Mouse (Mus musculus): Measurements from ENCODE around the gene Ndufa7. TPM values are rescaled to one million over a fixed set of nuclear protein-coding genes. Genes with fewer than 3 reads are reported as not detected.
"Not testable (repeated sequence)": the region's sequence is repeated elsewhere in the genome, so short reads cannot be mapped to it uniquely, and the experiment has no call there.

The Ndufa7 gene
- polyA plus RNA-seq, 1 experiment from 2014 or later = 517 TPM

GRCm38 (mm10) chr17:33828892-33829291, 4.5 kb downstream of the Ndufa7 start:
- WGBS = 20% methylated on average over 2 of the region's 2 CpGs
- Histone ChIP-seq H3K27ac (peak overlapping the region; percentile 62), H3K9ac (no peak overlapping the region), H3K4me2 (peak overlapping the region; percentile 31; the same call in 1 of the 2 replicates), H3K4me3 (no peak overlapping the region), H3K27me3 (no peaks in the 10 kb centered on the region), H3K36me3 (peaks cover 37% of the 10 kb centered on the region), H3K9me3 (replicated peaks) (no peaks in the 10 kb centered on the region), H3K4me1 (replicated peaks) (peaks cover 39% of the 10 kb centered on the region)
- peak; percentile 61 for ATAC-seq (replicated peaks; ENCODE audit: insufficient number of reproducible peaks, insufficient read depth, low FRiP score, low read depth)

GRCm38 (mm10) chr17:33829561-33829960, 5.2 kb downstream of the Ndufa7 start:
- peaks cover 44% of the 10 kb centered on the region for H3K36me3 ChIP-seq
- no peak overlapping the region for H3K4me3 ChIP-seq
- H3K4me2 ChIP-seq = peak overlapping the region; percentile 31; the same call in 1 of the 2 replicates
- peak overlapping the region; percentile 62 for H3K27ac ChIP-seq
- H3K9me3 ChIP-seq (replicated peaks) = no peaks in the 10 kb centered on the region
- H3K4me1 ChIP-seq (replicated peaks) = peaks cover 39% of the 10 kb centered on the region
- 85% methylated on average over 10 of the region's 10 CpGs for WGBS
- no peaks in the 10 kb centered on the region for H3K27me3 ChIP-seq
- H3K9ac ChIP-seq = no peak overlapping the region
- no peak for ATAC-seq (replicated peaks; ENCODE audit: insufficient number of reproducible peaks, insufficient read depth, low FRiP score, low read depth)

GRCm38 (mm10) chr17:33842966-33843795, 18.8 kb downstream of the Ndufa7 start, which contains the start of gene Cd320:
Gene Cd320, plus strand, starts transcription at chr17:33843091.
- under 1% methylated on average over 45 of the region's 45 CpGs for WGBS
- Histone ChIP-seq H3K9me3 (replicated peaks) (no peaks in the 10 kb centered on the region), H3K4me1 (replicated peaks) (peaks cover 11% of the 10 kb centered on the region), H3K4me3 (peak within 1 kb of the TSS; percentile 85), H3K27ac (peak within 1 kb of the TSS; percentile 55; the same call in 1 of the 2 replicates), H3K36me3 (peaks cover 11% of the 10 kb centered on the region; the same call in 1 of the 2 replicates), H3K9ac (peak within 1 kb of the TSS; percentile 73), H3K27me3 (no peaks in the 10 kb centered on the region), H3K4me2 (peak within 1 kb of the TSS; percentile 77)
- ATAC-seq (replicated peaks; ENCODE audit: insufficient number of reproducible peaks, insufficient read depth, low FRiP score, low read depth) = peak; percentile 88

DNA sequence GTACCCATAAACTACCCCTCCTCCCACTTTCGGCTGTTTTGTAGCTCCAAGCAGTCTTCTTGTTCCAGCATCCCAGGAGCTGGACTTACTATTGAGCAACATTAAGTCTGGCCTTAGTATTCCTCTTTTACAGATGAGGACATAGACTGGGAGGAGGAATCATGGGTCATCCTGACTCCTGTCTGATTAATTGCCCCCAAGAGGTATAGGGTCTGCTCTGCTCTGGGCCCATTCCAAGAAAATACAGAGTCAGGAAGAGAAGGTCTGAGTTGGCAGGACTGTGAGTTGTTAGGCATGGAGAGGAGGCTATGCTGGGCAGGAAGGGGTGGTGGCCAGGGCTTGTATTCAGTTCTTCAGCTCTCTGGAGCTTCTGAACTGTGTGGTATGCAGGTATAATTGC, 19.8 kb downstream of the Ndufa7 start:
- H3K9ac ChIP-seq = no peak overlapping the region
- ATAC-seq (replicated peaks; ENCODE audit: insufficient number of reproducible peaks, insufficient read depth, low FRiP score, low read depth) = no peak
- peak overlapping the region; percentile 77 for H3K4me2 ChIP-seq
- no peaks in the 10 kb centered on the region for H3K27me3 ChIP-seq
- peaks cover 11% of the 10 kb centered on the region for H3K4me1 ChIP-seq (replicated peaks)
- H3K4me3 ChIP-seq = peak overlapping the region; percentile 85
- no peaks in the 10 kb centered on the region for H3K9me3 ChIP-seq (replicated peaks)
- H3K27ac ChIP-seq = no peak overlapping the region
- 77% methylated on average over 1 of the region's 1 CpGs for WGBS
- H3K36me3 ChIP-seq = 0 out of 2 replicates have a peak, but pooled peaks cover under 1% of the 10 kb centered on the region

- Histone ChIP-seq H3K4me3 (no peak overlapping the region), H3K4me2 (no peak overlapping the region), H3K27ac (no peak overlapping the region), H3K36me3 (no peaks in the 10 kb centered on the region), H3K27me3 (no peaks in the 10 kb centered on the region), H3K4me1 (replicated peaks) (peaks cover 7% of the 10 kb centered on the region), H3K9ac (no peak overlapping the region), H3K9me3 (replicated peaks) (no peaks in the 10 kb centered on the region)
- ATAC-seq (replicated peaks; ENCODE audit: insufficient number of reproducible peaks, insufficient read depth, low FRiP score, low read depth) = no peak
- 65% methylated on average over 8 of the region's 8 CpGs for WGBS
Observed at GRCm38 (mm10) chr17:33848139-33848538, 23.8 kb downstream of the Ndufa7 start.

GRCm38 (mm10) chr17:33851331-33851730, 27.0 kb downstream of the Ndufa7 start:
- no peaks in the 10 kb centered on the region for H3K36me3 ChIP-seq
- H3K9me3 ChIP-seq (replicated peaks) = no peaks in the 10 kb centered on the region
- no peaks in the 10 kb centered on the region for H3K4me1 ChIP-seq (replicated peaks)
- no peak overlapping the region for H3K4me2 ChIP-seq
- WGBS = 42% methylated on average over 1 of the region's 1 CpGs
- no peak overlapping the region for H3K4me3 ChIP-seq
- H3K27me3 ChIP-seq = no peaks in the 10 kb centered on the region
- H3K9ac ChIP-seq = no peak overlapping the region
- no peak overlapping the region for H3K27ac ChIP-seq
- ATAC-seq (replicated peaks; ENCODE audit: insufficient number of reproducible peaks, insufficient read depth, low FRiP score, low read depth) = no peak

DNA sequence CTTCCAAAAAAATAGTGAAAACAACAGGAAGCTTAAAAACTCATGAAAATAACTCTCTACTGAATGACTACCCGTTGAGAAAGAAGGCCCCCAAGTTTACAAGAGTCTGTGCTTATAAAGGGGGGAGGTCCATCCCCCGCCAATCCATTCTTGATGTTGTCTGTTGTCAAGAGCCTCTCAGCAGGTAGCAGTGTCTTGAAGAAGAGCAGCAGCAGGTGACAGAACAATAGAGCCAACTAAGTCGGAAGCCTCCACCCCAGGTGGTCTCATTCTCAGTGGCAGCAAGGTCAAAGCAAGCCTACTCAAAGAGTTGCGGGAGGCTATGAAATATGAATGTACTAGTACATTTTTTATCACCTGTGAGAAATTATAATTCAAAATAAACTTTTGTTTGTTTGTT, 33.4 kb downstream of the Ndufa7 start:
- H3K9ac ChIP-seq = no peak overlapping the region
- H3K27me3 ChIP-seq = no peaks in the 10 kb centered on the region
- WGBS = 76% methylated on average over 4 of the region's 4 CpGs
- no peaks in the 10 kb centered on the region for H3K36me3 ChIP-seq
- no peak overlapping the region for H3K4me3 ChIP-seq
- no peak overlapping the region for H3K4me2 ChIP-seq
- no peaks in the 10 kb centered on the region for H3K4me1 ChIP-seq (replicated peaks)
- ATAC-seq (replicated peaks; ENCODE audit: insufficient number of reproducible peaks, insufficient read depth, low FRiP score, low read depth) = no peak
- H3K27ac ChIP-seq = no peak overlapping the region
- H3K9me3 ChIP-seq (replicated peaks) = no peaks in the 10 kb centered on the region; the same call in 1 of the 2 replicates

GRCm38 (mm10) chr17:33865330-33866030, 41.1 kb downstream of the Ndufa7 start:
- Histone ChIP-seq H3K4me2 (no peak overlapping the region), H3K4me3 (no peak overlapping the region), H3K27me3 (no peaks in the 10 kb centered on the region), H3K9ac (no peak overlapping the region), H3K27ac (no peak overlapping the region), H3K4me1 (replicated peaks) (peaks cover 4% of the 10 kb centered on the region; the same call in 1 of the 2 replicates), H3K36me3 (no peaks in the 10 kb centered on the region), H3K9me3 (replicated peaks) (no peaks in the 10 kb centered on the region)
- 0 out of 2 replicates have a peak, but pooled peaks have one; percentile 22 for ATAC-seq (replicated peaks; ENCODE audit: insufficient number of reproducible peaks, insufficient read depth, low FRiP score, low read depth)
- 27% methylated on average over 9 of the region's 9 CpGs for WGBS

DNA sequence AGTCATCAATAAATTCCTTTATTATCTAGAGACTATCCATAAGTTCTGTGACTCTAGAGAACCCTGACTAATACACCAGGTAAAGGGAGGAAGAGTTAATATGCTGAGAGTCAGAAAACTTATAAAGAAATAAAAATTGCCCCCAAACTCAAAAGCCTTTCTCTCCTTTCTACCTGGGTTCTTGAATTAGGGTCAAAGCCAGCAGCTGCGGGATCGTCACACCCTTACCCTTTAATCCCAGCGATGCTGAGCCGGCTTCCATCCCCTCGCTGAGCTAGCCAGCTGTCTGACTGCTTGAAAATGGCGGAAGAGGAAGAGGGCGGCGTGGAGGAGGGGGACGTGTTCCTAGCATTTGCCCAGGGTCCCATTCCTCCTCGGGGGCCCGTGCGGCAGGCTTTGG, 49.2 kb downstream of the Ndufa7 start, which contains the start of gene Gm7029:
Gene Gm7029, plus strand, starts transcription at position 301 of the 400 bp plus-strand sequence.
- H3K9me3 ChIP-seq (replicated peaks); ATAC-seq (replicated peaks; ENCODE audit: insufficient number of reproducible peaks, insufficient read depth, low FRiP score, low read depth); H3K27ac ChIP-seq; H3K9ac ChIP-seq; H3K4me2 ChIP-seq; H3K27me3 ChIP-seq; H3K4me3 ChIP-seq; H3K4me1 ChIP-seq (replicated peaks): not testable (repeated sequence)
- WGBS = 71% methylated on average over 3 of the region's 12 CpGs
- H3K36me3 ChIP-seq = peaks cover 19% of the 10 kb centered on the region; the same call in 1 of the 2 replicates

- no peaks in the 10 kb centered on the region for H3K27me3 ChIP-seq
- H3K36me3 ChIP-seq = peaks cover 19% of the 10 kb centered on the region; the same call in 1 of the 2 replicates
- no peaks in the 10 kb centered on the region for H3K4me1 ChIP-seq (replicated peaks)
- ATAC-seq (replicated peaks; ENCODE audit: insufficient number of reproducible peaks, insufficient read depth, low FRiP score, low read depth) = no peak
- no peak overlapping the region for H3K4me2 ChIP-seq
- H3K4me3 ChIP-seq = no peak overlapping the region
- no peaks in the 10 kb centered on the region for H3K9me3 ChIP-seq (replicated peaks)
- WGBS = 83% methylated on average over 6 of the region's 11 CpGs
- no peak overlapping the region for H3K9ac ChIP-seq
- H3K27ac ChIP-seq = no peak overlapping the region
Observed at GRCm38 (mm10) chr17:33874411-33874810, 50.0 kb downstream of the Ndufa7 start.

DNA sequence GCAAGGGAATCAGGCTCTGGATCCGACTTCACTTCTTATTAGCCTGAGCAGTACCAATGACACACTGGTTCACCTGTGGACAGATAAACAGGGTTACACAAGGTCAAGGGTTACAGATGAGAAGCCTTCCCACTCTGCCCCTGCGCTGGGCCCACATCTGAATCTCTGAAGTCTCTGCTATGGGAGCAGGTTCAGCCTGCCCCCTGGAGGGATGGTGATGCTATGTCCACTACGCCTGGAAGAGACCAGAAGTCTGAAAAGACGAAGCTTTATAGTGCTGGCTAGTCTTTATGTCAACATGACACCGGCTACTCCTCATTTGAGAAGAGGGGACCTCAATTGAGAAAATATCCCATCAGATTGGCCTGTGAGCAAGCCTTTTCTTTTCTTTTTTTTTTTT, 51.4 kb downstream of the Ndufa7 start:
- 78% methylated on average over 5 of the region's 5 CpGs for WGBS

More for the DNA sequence above, 51.4 kb downstream of the Ndufa7 start:
- H3K9me3 ChIP-seq (replicated peaks); H3K4me1 ChIP-seq (replicated peaks); H3K4me2 ChIP-seq; H3K27ac ChIP-seq; H3K4me3 ChIP-seq; H3K9ac ChIP-seq; ATAC-seq (replicated peaks; ENCODE audit: insufficient number of reproducible peaks, insufficient read depth, low FRiP score, low read depth); H3K27me3 ChIP-seq: not testable (repeated sequence)
- peaks cover 23% of the 10 kb centered on the region; the same call in 1 of the 2 replicates for H3K36me3 ChIP-seq
